ENCODE assay signal across 16 mouse cellular contexts in genomic region chr1:81576965-81577664, GRCm38 (mm10).
DNase-seq lines count a peak whose midpoint lies in the region; ATAC-seq and TF ChIP-seq lines count a peak whose summit lies in the region.
"Had no signal": no experiment of that assay in that cellular context is flagged by ENCODE, and none has a peak within 500 bp of the region (broad histone marks: within the 10 kb centered on the region; RNA-seq: fewer than 3 reads in every experiment).

No protein-coding gene starts in this region.

- H3K4me2 ChIP-seq in forebrain, embryonic 14.5 days (ENCODE audit: low read length): peak overlapping the region; percentile 37
- peak overlapping the region; percentile 12; the same call in 1 of the 2 replicates for H3K4me2 ChIP-seq in intestine, embryonic 16.5 days (ENCODE audit: low read depth, low read length)
- H3K4me2 ChIP-seq in neural tube, embryonic 14.5 days (ENCODE audit: low read depth, low read length): peak overlapping the region; percentile 32; the same call in 1 of the 2 replicates
- H3K4me2 ChIP-seq: heart, embryonic 13.5 days; lung, embryonic 15.5 days had no signal

- no peaks in the 10 kb centered on the region for H3K36me3 ChIP-seq in forebrain, embryonic 14.5 days (ENCODE audit: control insufficient read depth, insufficient read depth, low read length)
- H3K36me3 ChIP-seq in intestine, embryonic 16.5 days (ENCODE audit: control insufficient read depth, insufficient read depth, low read length): no peaks in the 10 kb centered on the region
- H3K36me3 ChIP-seq in neural tube, embryonic 14.5 days (ENCODE audit: control insufficient read depth, insufficient read depth, low read length): no peaks in the 10 kb centered on the region
- H3K36me3 ChIP-seq: heart, embryonic 13.5 days; lung, embryonic 15.5 days had no signal

- H3K4me1 ChIP-seq in forebrain, embryonic 14.5 days (ENCODE audit: control insufficient read depth, insufficient read depth, low read length): 0 out of 2 replicates have a peak, but pooled peaks cover 3% of the 10 kb centered on the region
- no peaks in the 10 kb centered on the region for H3K4me1 ChIP-seq in intestine, embryonic 16.5 days (ENCODE audit: control insufficient read depth, insufficient read depth, low read length)
- no peaks in the 10 kb centered on the region for H3K4me1 ChIP-seq in neural tube, embryonic 14.5 days (ENCODE audit: control insufficient read depth, insufficient read depth, low read length)
- H3K4me1 ChIP-seq: heart, embryonic 13.5 days; lung, embryonic 15.5 days had no signal

- peak overlapping the region; percentile 28 for H3K4me3 ChIP-seq in left cerebral cortex, adult 2 months
- no peak overlapping the region for H3K4me3 ChIP-seq in forebrain, embryonic 14.5 days (ENCODE audit: low read depth, low read length)
- H3K4me3 ChIP-seq in intestine, embryonic 16.5 days (ENCODE audit: low read length): no peak overlapping the region
- H3K4me3 ChIP-seq in neural tube, embryonic 14.5 days (ENCODE audit: low read depth, low read length): no peak overlapping the region
- H3K4me3 ChIP-seq: heart, embryonic 13.5 days; lung, embryonic 15.5 days had no signal

- DNase-seq in left cerebral cortex, adult 2 months (ENCODE audit: extremely low spot score in 1 of 2, low spot score in 2 of 2): no peak
- DNase-seq in left cerebral cortex, adult 18-20 months (ENCODE audit: low spot score in 2 of 2): no peak
- DNase-seq in forebrain, embryonic 14.5 days (ENCODE audit: low spot score): no peak
- no peak for DNase-seq in right cerebral cortex, postnatal 36 days (ENCODE audit: low spot score in 2 of 2)
- no peak for DNase-seq in layer of hippocampus, adult 18-20 months (ENCODE audit: low spot score in 2 of 2)
- no peak for DNase-seq in layer of hippocampus, postnatal 14 days (ENCODE audit: low spot score in 2 of 2)
- DNase-seq: adrenal gland, adult 8-10 months; B cell, adult 2 months; cerebellum, postnatal 10 days; kidney, postnatal 10 days; layer of hippocampus, postnatal 36 days; spleen, adult 18-20 months had no signal

- H3K9me3 ChIP-seq in forebrain, embryonic 14.5 days (replicated peaks; ENCODE audit: control insufficient read depth, low read length): no peaks in the 10 kb centered on the region
- H3K9me3 ChIP-seq in intestine, embryonic 16.5 days (ENCODE audit: control insufficient read depth, low read length): no peaks in the 10 kb centered on the region
- H3K9me3 ChIP-seq in neural tube, embryonic 14.5 days (ENCODE audit: control insufficient read depth, low read length): no peaks in the 10 kb centered on the region
- H3K9me3 ChIP-seq: heart, embryonic 13.5 days; lung, embryonic 15.5 days had no signal

- TF ChIP-seq CTCF in left cerebral cortex, adult 2 months (IDR thresholded peaks at IDR 0.05): no peak

- peak; percentile 57; the same call in 1 of the 2 replicates for ATAC-seq in forebrain, embryonic 14.5 days
- no peak for ATAC-seq in intestine, embryonic 16.5 days
- ATAC-seq in neural tube, embryonic 14.5 days (ENCODE audit: low read depth): peak; percentile 21; the same call in 1 of the 2 replicates

- H3K27me3 ChIP-seq in forebrain, embryonic 14.5 days (replicated peaks; ENCODE audit: control insufficient read depth, insufficient read depth, low read length): no peaks in the 10 kb centered on the region
- H3K27me3 ChIP-seq in intestine, embryonic 16.5 days (replicated peaks; ENCODE audit: control insufficient read depth, insufficient read depth, low read length): no peaks in the 10 kb centered on the region
- no peaks in the 10 kb centered on the region for H3K27me3 ChIP-seq in neural tube, embryonic 14.5 days (ENCODE audit: control insufficient read depth, insufficient read depth, low read length)
- H3K27me3 ChIP-seq: heart, embryonic 13.5 days; lung, embryonic 15.5 days had no signal

- no peak overlapping the region for H3K9ac ChIP-seq in forebrain, embryonic 14.5 days (ENCODE audit: low read length)
- no peak overlapping the region for H3K9ac ChIP-seq in intestine, embryonic 16.5 days (ENCODE audit: low read depth, low read length)
- H3K9ac ChIP-seq in neural tube, embryonic 14.5 days (replicated peaks; ENCODE audit: low read depth, low read length): no peak overlapping the region
- H3K9ac ChIP-seq: heart, embryonic 13.5 days; lung, embryonic 15.5 days had no signal

- intact Hi-C loops in left cerebral cortex, adult 2 months (cut with DNase I): no loop called here

- 33% methylated on average over 8 of the region's 8 CpGs for WGBS in forebrain, embryonic 14.5 days
- WGBS in intestine, embryonic 16.5 days: 61% methylated on average over 8 of the region's 8 CpGs
- WGBS in neural tube, embryonic 14.5 days: 48% methylated on average over 8 of the region's 8 CpGs

- no peak overlapping the region for H3K27ac ChIP-seq in left cerebral cortex, adult 2 months
- H3K27ac ChIP-seq in forebrain, embryonic 14.5 days (ENCODE audit: low read depth, low read length): no peak overlapping the region
- no peak overlapping the region for H3K27ac ChIP-seq in intestine, embryonic 16.5 days (ENCODE audit: low read length)
- H3K27ac ChIP-seq in neural tube, embryonic 14.5 days (ENCODE audit: low read depth, low read length): no peak overlapping the region
- H3K27ac ChIP-seq: heart, embryonic 13.5 days; lung, embryonic 15.5 days had no signal
